ENCODE assay signal across 17 mouse cellular contexts in genomic region chr3:147398298-147398697, GRCm38 (mm10).
"Had no signal": no experiment of that assay in that cellular context is flagged by ENCODE, and none has a peak within 500 bp of the region (broad histone marks: within the 10 kb centered on the region; RNA-seq: fewer than 3 reads in every experiment).

No protein-coding gene starts in this region.

- DNase-seq: kidney, adult 2 months; kidney, postnatal 14 days; lung, adult 2 months; lung, postnatal 4 days; right cerebral cortex, postnatal 4 days; spleen, adult 18-20 months; thymus, adult 18-20 months; thymus, postnatal 25 days had no signal

- H3K4me2 ChIP-seq: kidney, embryonic 15.5 days; liver, embryonic 11.5 days; liver, embryonic 15.5 days; neural tube, embryonic 15.5 days had no signal

- H3K27ac ChIP-seq: kidney, embryonic 15.5 days; left cerebral cortex, adult 2 months; limb, embryonic 10.5 days; liver, embryonic 15.5 days; neural tube, embryonic 15.5 days had no signal

- H3K4me1 ChIP-seq: kidney, embryonic 15.5 days; limb, embryonic 10.5 days; liver, embryonic 15.5 days had no signal

- H3K9ac ChIP-seq: kidney, embryonic 15.5 days; liver, embryonic 15.5 days; neural tube, embryonic 15.5 days had no signal

- ATAC-seq: intestine, embryonic 16.5 days; lung, postnatal 0 days had no signal

- H3K36me3 ChIP-seq: kidney, embryonic 15.5 days; limb, embryonic 10.5 days; liver, embryonic 15.5 days; neural tube, embryonic 15.5 days had no signal

- H3K9me3 ChIP-seq: kidney, embryonic 15.5 days; limb, embryonic 10.5 days; liver, embryonic 15.5 days; neural tube, embryonic 15.5 days had no signal

- H3K27me3 ChIP-seq: kidney, embryonic 15.5 days; liver, embryonic 15.5 days; neural tube, embryonic 15.5 days had no signal

- H3K4me3 ChIP-seq: kidney, embryonic 15.5 days; left cerebral cortex, adult 2 months; limb, embryonic 10.5 days; liver, embryonic 15.5 days; myocyte; neural tube, embryonic 15.5 days had no signal
